Comparison of ENCODE assay signal across 10 mouse cellular contexts in the genomic region with DNA sequence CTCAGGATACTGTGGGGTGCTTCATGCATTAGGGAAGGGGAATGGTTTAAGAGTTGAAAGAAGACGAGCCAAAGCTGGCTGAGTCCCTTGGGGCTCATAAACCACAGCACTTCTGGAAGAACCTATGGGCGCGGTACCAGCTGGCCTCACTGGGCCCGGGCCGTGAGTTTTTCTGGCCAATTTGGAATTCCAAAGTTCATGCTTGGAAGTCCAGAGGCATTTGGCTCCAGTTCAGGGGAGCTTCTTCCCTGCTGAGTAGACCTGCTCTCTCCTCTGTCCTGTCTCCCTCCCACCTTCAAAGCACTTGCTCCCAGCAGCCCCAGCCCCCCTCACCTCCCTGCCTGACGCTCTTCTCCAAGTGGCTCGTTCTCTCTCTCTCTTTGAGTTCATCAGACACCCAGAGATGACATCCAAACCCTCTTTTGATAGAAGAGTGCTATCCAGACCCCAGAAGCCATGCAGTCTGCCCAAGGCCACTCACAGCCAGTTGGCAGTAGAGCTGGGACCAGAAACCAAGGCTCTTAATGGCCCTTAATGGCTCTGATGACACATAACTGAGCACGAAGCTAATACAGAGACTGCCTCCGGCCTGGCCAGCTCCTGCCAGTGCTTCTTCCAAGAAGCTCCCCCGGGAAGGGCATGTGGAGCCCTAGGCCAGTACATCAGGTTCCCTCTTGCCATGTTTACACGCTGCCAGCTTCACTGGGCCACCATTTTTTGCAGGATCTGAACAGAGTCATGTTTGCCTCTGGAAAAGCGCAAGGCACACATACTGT.
DNase-seq lines count a peak whose midpoint lies in the region; ATAC-seq and TF ChIP-seq lines count a peak whose summit lies in the region.
"Had no signal": no experiment of that assay in that cellular context is flagged by ENCODE, and none has a peak within 500 bp of the region (broad histone marks: within the 10 kb centered on the region; RNA-seq: fewer than 3 reads in every experiment).

No protein-coding gene starts in this region.

- TF ChIP-seq CTCF in liver, adult 2 months (IDR thresholded peaks at IDR 0.05; ENCODE audit: low read depth, low read length) = no peak
- no peak for TF ChIP-seq CTCF in cerebellum, adult 2 months (IDR thresholded peaks at IDR 0.05; ENCODE audit: borderline replicate concordance, insufficient read depth, low read depth, low read length)

- H3K36me3 ChIP-seq in liver, adult 2 months (ENCODE audit: control insufficient read depth, insufficient read depth, low read length) = no peaks in the 10 kb centered on the region
- H3K36me3 ChIP-seq in liver, embryonic 12.5 days = no peaks in the 10 kb centered on the region; the same call in 1 of the 2 replicates
- no peaks in the 10 kb centered on the region for H3K36me3 ChIP-seq in midbrain, embryonic 15.5 days (replicated peaks)
- H3K36me3 ChIP-seq: liver, embryonic 15.5 days had no signal

- intact Hi-C loops in gastrocnemius, postnatal 14 days (cut with DNase I; ENCODE audit: low total_unique reads) = no loop called here

- no peaks in the 10 kb centered on the region for H3K27me3 ChIP-seq in liver, adult 2 months (ENCODE audit: control insufficient read depth, insufficient read depth, low read length)
- no peaks in the 10 kb centered on the region for H3K27me3 ChIP-seq in liver, embryonic 12.5 days (replicated peaks)
- no peaks in the 10 kb centered on the region for H3K27me3 ChIP-seq in midbrain, embryonic 15.5 days (replicated peaks)
- H3K27me3 ChIP-seq in cerebellum, adult 2 months (ENCODE audit: control insufficient read depth, insufficient read depth, low read length) = no peaks in the 10 kb centered on the region
- H3K27me3 ChIP-seq: liver, embryonic 15.5 days had no signal

- 48% methylated on average over 12 of the region's 12 CpGs for WGBS in liver, adult 2 months
- WGBS in liver, embryonic 12.5 days (ENCODE audit: insufficient replicate concordance) = 81% methylated on average over 12 of the region's 12 CpGs
- WGBS in midbrain, embryonic 15.5 days = 76% methylated on average over 12 of the region's 12 CpGs
- WGBS in cerebellum, adult 2 months = 69% methylated on average over 12 of the region's 12 CpGs

- no peak overlapping the region for H3K4me2 ChIP-seq in liver, embryonic 12.5 days
- no peak overlapping the region for H3K4me2 ChIP-seq in midbrain, embryonic 15.5 days
- H3K4me2 ChIP-seq: liver, embryonic 15.5 days had no signal

- H3K4me1 ChIP-seq in liver, adult 2 months (ENCODE audit: control insufficient read depth, insufficient read depth, low read length) = peaks cover 15% of the 10 kb centered on the region
- H3K4me1 ChIP-seq in liver, embryonic 12.5 days = peaks cover 6% of the 10 kb centered on the region; the same call in 1 of the 2 replicates
- H3K4me1 ChIP-seq in midbrain, embryonic 15.5 days = peaks cover 58% of the 10 kb centered on the region
- peaks cover 41% of the 10 kb centered on the region for H3K4me1 ChIP-seq in cerebellum, adult 2 months (ENCODE audit: control insufficient read depth, insufficient read depth, low read length)

- H3K27ac ChIP-seq in liver, adult 2 months (replicated peaks; ENCODE audit: insufficient read depth, low read depth, low read length) = no peak overlapping the region
- H3K27ac ChIP-seq in liver, embryonic 12.5 days = no peak overlapping the region
- H3K27ac ChIP-seq in midbrain, embryonic 15.5 days = peak overlapping the region; percentile 39; the same call in 1 of the 2 replicates
- no peak overlapping the region for H3K27ac ChIP-seq in cerebellum, adult 2 months (ENCODE audit: insufficient read depth, low read length)
- H3K27ac ChIP-seq: liver, embryonic 15.5 days had no signal

- no peak overlapping the region for H3K9ac ChIP-seq in liver, adult 2 months (ENCODE audit: low read depth, low read length)
- no peak overlapping the region for H3K9ac ChIP-seq in liver, embryonic 12.5 days
- no peak overlapping the region for H3K9ac ChIP-seq in midbrain, embryonic 15.5 days
- H3K9ac ChIP-seq: liver, embryonic 15.5 days had no signal

- H3K9me3 ChIP-seq in liver, embryonic 12.5 days (replicated peaks) = no peaks in the 10 kb centered on the region
- H3K9me3 ChIP-seq in midbrain, embryonic 15.5 days = no peaks in the 10 kb centered on the region
- H3K9me3 ChIP-seq: liver, embryonic 15.5 days had no signal

- ATAC-seq in liver, embryonic 12.5 days = no peak
- no peak for ATAC-seq in midbrain, embryonic 15.5 days (replicated peaks)

- no peaks in the 10 kb centered on the region; the same call in 1 of the 2 replicates for H3K79me2 ChIP-seq in liver, adult 2 months (ENCODE audit: control insufficient read depth, insufficient read depth, low read length)

- peak; percentile 62 for DNase-seq in adrenal gland, adult 2 months
- DNase-seq in adrenal gland, adult 8-10 months = no peak
- DNase-seq in liver, adult 2 months (ENCODE audit: extremely low read depth, low read depth, low spot score) = peak; percentile 90
- DNase-seq in gastrocnemius, postnatal 14 days = peak; percentile 61
- DNase-seq in frontal cortex, postnatal 10 days (ENCODE audit: low spot score in 2 of 2) = no peak
- no peak for DNase-seq in cerebellum, adult 2 months
- DNase-seq: right cerebral cortex, postnatal 4 days had no signal

- TF ChIP-seq POLR2A in liver, adult 2 months (IDR thresholded peaks at IDR 0.05; ENCODE audit: extremely low read depth, insufficient read depth, low read length) = no peak
- no peak for TF ChIP-seq POLR2A in cerebellum, adult 2 months (IDR thresholded peaks at IDR 0.05; ENCODE audit: borderline replicate concordance, insufficient read depth, low read length)

- no peak overlapping the region for H3K4me3 ChIP-seq in liver, adult 2 months (ENCODE audit: insufficient read depth, low read depth, low read length)
- H3K4me3 ChIP-seq in liver, embryonic 12.5 days = no peak overlapping the region
- H3K4me3 ChIP-seq in midbrain, embryonic 15.5 days = no peak overlapping the region
- H3K4me3 ChIP-seq in cerebellum, adult 2 months (replicated peaks; ENCODE audit: insufficient read depth, low read depth, low read length) = no peak overlapping the region
- H3K4me3 ChIP-seq: liver, embryonic 15.5 days had no signal

Comparison
In these comparisons a context has a peak if more than half of its experiments do, and no peak if none do; other contexts are left out.
1. DNase-seq: peak in adrenal gland, adult 2 months (single experiment), liver, adult 2 months (single experiment) and gastrocnemius, postnatal 14 days (single experiment); none in adrenal gland, adult 8-10 months (single experiment), frontal cortex, postnatal 10 days (0 of 2) and cerebellum, adult 2 months (0 of 2).